Mouse (Mus musculus) lung, embryonic 15.5 days (tissue): ENCODE measurements around the gene Sept8. TPM values are rescaled to one million over a fixed set of nuclear protein-coding genes. Genes with fewer than 3 reads are reported as not detected.
A peak's percentile ranks its signal among the peaks of the same experiment; 100 is the strongest.

Source experiments
- ATAC-seq: fragments of 200-750 bp; cut with Nextera tagmentation; 2 replicates; pipeline ENCODE4 v1.8.0; 2017; ENCODE audit warnings: moderate number of reproducible peaks, borderline replicate concordance; ENCODE audit not compliant: low FRiP score, low TSS enrichment; ENCODE audit errors: extremely low read depth
- H3K27ac ChIP-seq: fragments of 300-500 bp; sonication (generic); 2 replicates; pipeline ENCODE4 v1.5.1; 2015; ENCODE audit warnings: moderate library complexity, mild to moderate bottlenecking, inconsistent platforms
- H3K27me3 ChIP-seq: fragments of 300-500 bp; sonication (generic); 2 replicates; pipeline ENCODE4 v1.6.1; 2015; ENCODE audit warnings: inconsistent platforms
- H3K36me3 ChIP-seq: fragments of 300-500 bp; sonication (generic); 2 replicates; pipeline ENCODE4 v1.6.1; 2015; ENCODE audit warnings: inconsistent platforms
- H3K4me1 ChIP-seq: fragments of 300-500 bp; sonication (generic); 2 replicates; pipeline ENCODE4 v1.6.1; 2015; ENCODE audit warnings: inconsistent platforms
- H3K4me2 ChIP-seq: fragments of 300-500 bp; sonication (generic); 2 replicates; pipeline ENCODE4 v1.6.1; 2015; ENCODE audit warnings: inconsistent platforms, mild to moderate bottlenecking, moderate library complexity
- H3K4me3 ChIP-seq: fragments of 300-500 bp; sonication (generic); 2 replicates; pipeline ENCODE4 v1.5.1; 2015; ENCODE audit warnings: mild to moderate bottlenecking, inconsistent platforms
- H3K9ac ChIP-seq: fragments of 300-500 bp; sonication (generic); 2 replicates; pipeline ENCODE4 v1.6.1; 2015; ENCODE audit warnings: inconsistent platforms
- H3K9me3 ChIP-seq: fragments of 300-500 bp; sonication (generic); 2 replicates; pipeline ENCODE4 v1.6.1; 2016; ENCODE audit warnings: inconsistent platforms
- WGBS: fragments of 180-500 bp; shearing (Covaris S2); methylation state at CpG from one replicate; pipeline ENCODE4 v1.1.7; 2015; 5-methylcytosine and 5-hydroxymethylcytosine counted together
- polyA plus RNA-seq: library from polyadenylated mRNA; unstranded; fragments of >200 nt; fragmentation: Nextera tagmentation; extraction: Ambion mirVana; gene quantifications from 2 replicates; pipeline ENCODE4 v1.2.1, GENCODE M21; 2015

Sept8 gene
- polyA plus RNA-seq, 1 experiment from 2014 or later = 25.1 TPM

DNA sequence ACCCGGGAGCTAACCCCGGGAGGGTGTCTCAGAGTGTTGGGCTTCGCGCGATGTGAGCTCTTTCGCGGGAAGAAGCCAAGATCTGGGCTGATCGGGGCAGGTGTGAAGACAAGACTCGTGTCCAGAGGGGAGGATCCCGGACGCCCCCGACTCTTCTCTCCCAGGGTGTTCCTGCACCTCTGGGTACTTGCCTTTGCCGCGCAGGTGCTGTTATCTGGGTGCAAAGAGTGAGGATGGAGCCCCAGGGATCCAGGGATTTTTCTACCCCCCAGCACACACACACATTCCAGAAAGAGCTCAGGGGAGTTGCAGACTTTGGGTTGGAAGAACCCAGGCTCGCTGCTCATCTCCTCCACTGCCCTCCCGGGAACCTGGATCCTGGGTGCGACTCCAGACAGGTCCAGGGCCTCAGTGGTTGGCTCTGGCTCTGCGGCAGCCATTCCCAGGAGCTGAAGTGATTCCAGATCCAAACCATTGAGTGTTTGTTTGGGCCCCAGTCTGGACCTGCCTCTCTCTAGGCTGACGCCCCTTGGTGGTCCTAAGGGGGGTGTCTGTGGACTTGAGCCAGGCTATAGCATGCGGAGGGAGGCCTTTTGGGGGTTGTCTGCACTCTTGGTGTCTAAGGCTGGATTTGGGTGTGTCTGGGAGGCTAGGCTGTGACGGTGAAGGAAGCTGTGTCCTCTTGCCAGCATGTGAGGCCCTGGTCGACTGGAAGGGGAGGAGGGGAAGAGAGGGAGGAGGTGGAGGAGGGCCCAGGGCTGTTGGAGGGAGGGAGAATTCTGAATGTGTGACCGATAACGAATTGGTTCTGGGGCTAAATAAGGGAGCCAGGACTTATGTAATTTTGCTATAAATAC is 1.3 kb downstream of the Sept8 start:
- Histone ChIP-seq H3K4me2 (peak overlapping the region; percentile 87), H3K4me3 (peak overlapping the region; percentile 78), H3K27me3 (no peaks in the 10 kb centered on the region), H3K27ac (peak overlapping the region; percentile 76), H3K36me3 (no peaks in the 10 kb centered on the region), H3K9ac (peak overlapping the region; percentile 74), H3K4me1 (peaks cover 40% of the 10 kb centered on the region), H3K9me3 (no peaks in the 10 kb centered on the region)
- WGBS = 1% methylated on average over 24 of the region's 24 CpGs
- ATAC-seq = peak; percentile 47; the same call in 1 of the 2 replicates

GRCm38 (mm10) chr11:53521120-53521820 is 2.2 kb downstream of the Sept8 start:
- peak overlapping the region; percentile 87 for H3K4me2 ChIP-seq
- 41% methylated on average over 16 of the region's 16 CpGs for WGBS
- H3K36me3 ChIP-seq = no peaks in the 10 kb centered on the region
- no peak overlapping the region for H3K9ac ChIP-seq
- peaks cover 45% of the 10 kb centered on the region for H3K4me1 ChIP-seq
- no peaks in the 10 kb centered on the region for H3K27me3 ChIP-seq
- peak overlapping the region; percentile 78 for H3K4me3 ChIP-seq
- no peak for ATAC-seq
- no peak overlapping the region for H3K27ac ChIP-seq
- no peaks in the 10 kb centered on the region for H3K9me3 ChIP-seq

- Histone ChIP-seq H3K36me3 (no peaks in the 10 kb centered on the region), H3K9me3 (no peaks in the 10 kb centered on the region), H3K9ac (no peak overlapping the region), H3K4me1 (peaks cover 43% of the 10 kb centered on the region), H3K4me2 (peak overlapping the region; percentile 87; the same call in 1 of the 2 replicates), H3K27ac (no peak overlapping the region), H3K4me3 (no peak overlapping the region), H3K27me3 (no peaks in the 10 kb centered on the region)
- WGBS = 70% methylated on average over 7 of the region's 7 CpGs
- no peak for ATAC-seq
These were observed 2.7 kb downstream of the Sept8 start for GRCm38 (mm10) chr11:53521821-53522131.

DNA sequence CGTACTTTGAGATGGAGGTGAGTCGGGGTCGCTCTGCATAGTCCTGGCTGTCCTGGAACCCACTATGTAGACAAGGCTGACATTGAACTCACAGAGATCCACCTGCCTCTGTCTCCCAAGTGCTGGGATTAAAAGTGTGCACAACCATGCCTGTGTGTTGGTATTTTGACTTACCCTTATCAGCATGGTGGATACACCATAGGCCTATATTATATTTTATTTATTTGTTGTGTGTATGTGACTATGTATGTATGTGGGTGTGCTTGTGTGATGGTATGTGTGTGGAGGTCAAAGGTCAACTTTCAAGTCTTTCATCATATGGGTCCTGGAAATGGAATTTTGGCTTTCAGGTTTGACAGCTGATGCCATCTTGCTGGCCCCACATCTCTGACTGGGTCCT is 3.3 kb downstream of the Sept8 start:
- H3K27ac ChIP-seq = no peak overlapping the region
- no peaks in the 10 kb centered on the region for H3K36me3 ChIP-seq
- H3K4me1 ChIP-seq = peaks cover 38% of the 10 kb centered on the region
- WGBS = 90% methylated on average over 3 of the region's 3 CpGs
- H3K9ac ChIP-seq = no peak overlapping the region
- H3K4me3 ChIP-seq = no peak overlapping the region
- H3K4me2 ChIP-seq = no peak overlapping the region
- no peaks in the 10 kb centered on the region for H3K27me3 ChIP-seq
- ATAC-seq = no peak
- no peaks in the 10 kb centered on the region for H3K9me3 ChIP-seq

DNA sequence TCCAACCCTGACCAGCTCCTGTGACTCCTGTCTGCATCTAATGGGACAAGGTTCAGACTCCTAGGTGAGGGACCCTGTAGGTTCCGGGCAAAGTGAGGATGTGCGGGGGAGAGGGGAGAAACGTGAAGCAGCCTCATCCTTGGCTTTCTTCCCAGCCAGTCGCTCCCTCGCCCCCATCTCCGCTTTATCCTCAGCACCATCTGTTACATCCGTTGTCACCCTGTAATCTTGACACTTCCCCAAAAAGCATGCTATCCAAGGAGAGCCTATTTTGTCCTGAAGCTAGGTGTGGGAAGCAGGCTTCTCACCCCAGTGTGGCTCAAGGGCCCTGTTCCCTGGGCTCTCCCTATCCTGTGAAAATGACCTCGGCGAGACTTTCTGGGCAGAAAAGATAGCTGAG is 3.9 kb downstream of the Sept8 start:
- no peak overlapping the region for H3K27ac ChIP-seq
- no peak for ATAC-seq
- H3K4me2 ChIP-seq = no peak overlapping the region
- 44% methylated on average over 9 of the region's 9 CpGs for WGBS
- no peak overlapping the region for H3K4me3 ChIP-seq
- no peaks in the 10 kb centered on the region for H3K36me3 ChIP-seq
- H3K4me1 ChIP-seq = peaks cover 37% of the 10 kb centered on the region
- H3K27me3 ChIP-seq = no peaks in the 10 kb centered on the region
- H3K9me3 ChIP-seq = no peaks in the 10 kb centered on the region
- no peak overlapping the region for H3K9ac ChIP-seq

DNA sequence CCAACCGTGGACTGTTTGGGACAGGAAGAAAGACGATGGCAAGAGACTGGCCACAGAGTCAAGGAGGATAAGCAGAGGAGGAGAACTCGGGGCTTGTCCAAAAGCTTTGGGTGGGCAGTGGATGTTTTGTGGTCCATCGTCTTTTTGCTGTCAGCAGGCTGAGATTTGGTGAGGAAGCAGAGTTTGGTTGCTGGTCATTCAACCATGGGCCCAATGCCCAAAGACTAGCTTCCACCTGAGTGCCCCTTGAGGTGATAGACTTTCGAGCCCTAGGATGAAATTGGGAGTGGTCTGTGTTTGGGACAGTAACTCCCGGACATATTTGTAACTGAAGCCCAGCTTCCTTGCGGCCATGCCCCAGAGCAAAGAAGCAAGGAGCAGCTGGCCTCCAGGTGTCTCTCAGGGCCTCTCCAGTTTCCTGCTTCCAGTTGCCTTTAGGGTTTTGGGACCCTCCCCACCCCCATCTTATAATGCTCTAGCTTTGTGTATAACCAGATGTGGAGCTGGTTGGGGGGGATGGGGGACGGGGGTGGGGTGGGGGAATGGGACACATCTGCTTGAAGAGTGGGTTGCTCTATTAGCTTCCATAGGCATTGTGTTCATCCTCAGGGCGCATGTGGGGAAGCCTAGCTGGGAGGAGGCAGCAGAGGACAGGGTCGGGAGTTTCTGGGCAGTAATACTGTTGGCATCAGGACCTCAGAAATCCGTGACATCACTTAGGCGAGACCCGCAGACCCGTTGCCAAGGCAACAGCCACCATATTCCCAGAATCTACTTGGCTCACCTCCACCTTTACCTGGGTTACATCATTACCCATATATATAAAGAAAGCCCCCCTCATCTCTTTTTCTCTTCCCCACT is 4.7 kb downstream of the Sept8 start:
- peaks cover 42% of the 10 kb centered on the region for H3K4me1 ChIP-seq
- H3K9me3 ChIP-seq = no peaks in the 10 kb centered on the region
- H3K4me3 ChIP-seq = no peak overlapping the region
- no peak overlapping the region for H3K4me2 ChIP-seq
- no peaks in the 10 kb centered on the region for H3K27me3 ChIP-seq
- no peak overlapping the region for H3K27ac ChIP-seq
- no peak for ATAC-seq
- WGBS = 73% methylated on average over 14 of the region's 14 CpGs
- H3K36me3 ChIP-seq = no peaks in the 10 kb centered on the region
- no peak overlapping the region for H3K9ac ChIP-seq

DNA sequence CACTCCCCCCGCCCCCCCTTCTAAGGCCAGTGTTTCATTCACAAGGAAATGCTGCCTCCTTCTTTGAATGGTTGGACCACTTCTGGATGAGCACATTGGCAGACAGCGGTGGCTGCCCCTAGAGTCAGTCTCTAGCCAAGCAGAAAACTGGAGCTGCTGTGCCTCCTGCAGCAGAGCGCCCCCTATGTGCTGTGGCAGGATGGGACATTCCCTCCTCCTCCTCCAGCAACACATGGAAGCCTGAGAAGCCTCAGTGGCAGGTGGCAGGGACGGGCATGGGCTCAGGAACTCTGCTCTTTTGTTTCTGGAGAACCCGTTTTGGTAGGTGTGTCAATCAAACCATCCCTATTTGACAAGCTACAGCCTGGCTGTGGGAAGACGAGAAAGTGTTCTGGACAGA is 5.8 kb downstream of the Sept8 start:
- Histone ChIP-seq H3K4me2 (no peak overlapping the region), H3K4me3 (no peak overlapping the region), H3K4me1 (peaks cover 44% of the 10 kb centered on the region), H3K9ac (no peak overlapping the region), H3K27me3 (no peaks in the 10 kb centered on the region), H3K36me3 (no peaks in the 10 kb centered on the region), H3K9me3 (no peaks in the 10 kb centered on the region), H3K27ac (no peak overlapping the region)
- WGBS = 71% methylated on average over 6 of the region's 6 CpGs
- ATAC-seq = no peak

- no peak overlapping the region for H3K9ac ChIP-seq
- H3K4me1 ChIP-seq = peaks cover 42% of the 10 kb centered on the region
- H3K27me3 ChIP-seq = no peaks in the 10 kb centered on the region
- no peak overlapping the region for H3K4me3 ChIP-seq
- H3K4me2 ChIP-seq = no peak overlapping the region
- H3K27ac ChIP-seq = no peak overlapping the region
- ATAC-seq = no peak
- WGBS = 44% methylated on average over 4 of the region's 4 CpGs
- H3K36me3 ChIP-seq = no peaks in the 10 kb centered on the region
- no peaks in the 10 kb centered on the region for H3K9me3 ChIP-seq
These were observed 6.4 kb downstream of the Sept8 start for GRCm38 (mm10) chr11:53525461-53525860.

DNA sequence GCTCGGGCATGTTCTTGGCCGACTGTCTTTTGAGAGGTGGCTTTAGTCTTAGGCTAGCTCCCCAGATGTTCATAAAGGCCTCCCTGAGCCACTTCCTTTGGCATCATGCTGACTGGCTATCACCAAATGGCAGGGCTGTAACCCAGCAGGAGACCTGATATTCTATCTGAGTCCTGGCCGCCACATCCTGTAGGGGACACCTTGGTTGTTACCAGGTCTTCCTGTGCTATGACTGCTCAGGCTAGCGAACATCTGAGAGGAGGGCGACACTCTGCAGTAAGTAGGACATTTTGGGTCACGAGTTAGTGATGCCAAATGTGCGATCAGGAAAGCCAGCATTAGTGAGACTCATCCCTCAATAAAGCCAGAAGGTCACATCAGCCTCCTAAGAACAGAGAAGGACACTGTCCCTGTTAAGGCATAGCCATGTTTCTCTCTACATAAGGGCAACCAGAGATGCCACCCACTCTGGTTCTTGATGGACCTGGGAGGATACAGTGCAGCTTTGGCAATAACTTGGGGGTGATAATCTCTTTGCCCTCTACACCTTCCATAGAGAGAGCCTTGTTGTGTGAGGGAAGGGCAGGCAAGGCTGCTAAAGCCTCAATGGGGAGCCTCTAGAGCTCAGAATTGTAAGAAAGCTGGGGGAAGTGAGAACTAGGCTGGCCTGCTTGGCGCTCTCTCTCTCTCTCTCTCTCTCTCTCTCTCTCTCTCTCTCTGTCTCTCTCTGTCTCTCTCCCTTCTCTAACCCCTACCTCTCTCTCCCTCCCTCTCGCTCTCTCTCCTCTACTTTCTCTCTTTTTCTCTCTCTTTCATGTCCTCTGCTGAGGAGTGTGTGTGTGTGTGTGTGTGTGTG is 9.6 kb downstream of the Sept8 start:
- H3K27ac ChIP-seq = peak overlapping the region; percentile 6; the same call in 1 of the 2 replicates

DNA sequence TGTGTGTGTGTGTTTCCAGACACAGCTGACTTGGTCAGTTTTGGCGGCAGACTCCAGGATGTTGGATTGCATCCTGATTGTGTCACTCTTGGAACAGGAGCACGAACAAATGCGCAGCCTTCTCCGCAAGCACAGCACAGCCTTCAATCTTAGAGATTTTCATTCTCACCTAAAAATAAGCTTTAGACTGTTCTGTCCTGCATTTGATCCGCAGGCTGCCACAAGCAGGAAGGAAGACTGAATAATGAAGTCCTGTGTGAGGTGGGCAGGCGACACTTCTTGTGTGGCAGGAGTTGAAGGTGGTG is 10.1 kb downstream of the Sept8 start:
- Histone ChIP-seq H3K27ac (0 out of 2 replicates have a peak overlapping the region, but pooled peaks have one; percentile 33), H3K9me3 (no peaks in the 10 kb centered on the region), H3K27me3 (no peaks in the 10 kb centered on the region), H3K36me3 (peaks cover 13% of the 10 kb centered on the region), H3K4me1 (peaks cover 23% of the 10 kb centered on the region), H3K4me2 (peak overlapping the region; percentile 13; the same call in 1 of the 2 replicates), H3K9ac (0 out of 2 replicates have a peak overlapping the region, but pooled peaks have one; percentile 21), H3K4me3 (no peak overlapping the region)
- 32% methylated on average over 6 of the region's 6 CpGs for WGBS
- peak; percentile 66; the same call in 1 of the 2 replicates for ATAC-seq

More for the DNA sequence above, 9.6 kb downstream of the Sept8 start:
- no peaks in the 10 kb centered on the region for H3K27me3 ChIP-seq
- 0 out of 2 replicates have a peak overlapping the region, but pooled peaks have one; percentile 13 for H3K4me2 ChIP-seq
- peak; percentile 3; the same call in 1 of the 2 replicates for ATAC-seq
- H3K4me1 ChIP-seq = peaks cover 23% of the 10 kb centered on the region
- 64% methylated on average over 9 of the region's 9 CpGs for WGBS
- H3K9ac ChIP-seq = no peak overlapping the region
- H3K36me3 ChIP-seq = peaks cover 8% of the 10 kb centered on the region
- no peak overlapping the region for H3K4me3 ChIP-seq
- H3K9me3 ChIP-seq = no peaks in the 10 kb centered on the region

DNA sequence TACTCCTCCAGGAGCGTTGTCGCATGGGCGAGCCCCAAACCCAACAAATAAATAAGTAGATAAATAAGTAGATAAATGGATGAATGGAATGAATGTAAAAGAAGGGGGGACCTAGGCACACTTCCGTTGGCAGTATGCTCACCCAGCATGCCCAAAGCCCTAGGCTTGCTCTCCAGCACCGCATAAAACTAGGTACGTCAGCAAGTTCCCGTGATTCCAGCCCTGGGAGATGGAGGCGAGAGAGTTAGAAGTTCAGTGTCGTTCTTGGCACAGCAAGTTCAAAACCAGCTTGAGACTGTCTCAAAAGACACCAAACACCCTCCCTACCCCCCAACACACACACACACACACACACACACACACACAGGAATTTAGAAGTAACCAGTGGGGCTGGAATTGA is 10.9 kb downstream of the Sept8 start:
- Histone ChIP-seq H3K9ac (no peak overlapping the region), H3K4me2 (no peak overlapping the region), H3K4me1 (peaks cover 23% of the 10 kb centered on the region), H3K4me3 (no peak overlapping the region), H3K9me3 (no peaks in the 10 kb centered on the region), H3K27me3 (no peaks in the 10 kb centered on the region), H3K27ac (no peak overlapping the region), H3K36me3 (peaks cover 20% of the 10 kb centered on the region)
- no peak for ATAC-seq
- 65% methylated on average over 9 of the region's 9 CpGs for WGBS
